Mouse (Mus musculus) forebrain, embryonic 13.5 days (tissue): ENCODE measurements around the gene Man2a1. TPM values are rescaled to one million over a fixed set of nuclear protein-coding genes. Genes with fewer than 3 reads are reported as not detected.

Source experiments
- ATAC-seq: fragments of 200-750 bp; cut with Nextera tagmentation; 2 replicates; pipeline ENCODE4 v1.8.0; 2017
- H3K27ac ChIP-seq: fragments of 300-500 bp; sonication (generic); 2 replicates; pipeline ENCODE4 v1.5.1; 2015; ENCODE audit warnings: inconsistent platforms, mild to moderate bottlenecking, moderate library complexity
- H3K27me3 ChIP-seq: fragments of 300-500 bp; sonication (generic); 2 replicates; pipeline ENCODE4 v1.6.1; 2015; ENCODE audit warnings: mild to moderate bottlenecking, inconsistent platforms
- H3K36me3 ChIP-seq: fragments of 300-500 bp; sonication (generic); 2 replicates; pipeline ENCODE4 v1.6.1; 2015; ENCODE audit warnings: mild to moderate bottlenecking, inconsistent platforms; ENCODE audit not compliant: poor library complexity, severe bottlenecking
- H3K4me1 ChIP-seq: fragments of 300-500 bp; sonication (generic); 2 replicates; pipeline ENCODE4 v1.6.1; 2015; ENCODE audit warnings: inconsistent platforms
- H3K4me2 ChIP-seq: fragments of 300-500 bp; sonication (generic); 2 replicates; pipeline ENCODE4 v1.6.1; 2015; ENCODE audit warnings: inconsistent platforms, mild to moderate bottlenecking, moderate library complexity
- H3K4me3 ChIP-seq: fragments of 300-500 bp; sonication (generic); 2 replicates; pipeline ENCODE4 v1.5.1; 2015; ENCODE audit warnings: mild to moderate bottlenecking, inconsistent platforms
- H3K9ac ChIP-seq: fragments of 300-500 bp; sonication (generic); 2 replicates; pipeline ENCODE4 v1.6.1; 2015; ENCODE audit warnings: mild to moderate bottlenecking, inconsistent platforms
- H3K9me3 ChIP-seq: fragments of 300-500 bp; sonication (generic); replicated peaks from 2 replicates; pipeline ENCODE4 v1.6.1; 2016; ENCODE audit warnings: inconsistent platforms
- WGBS: fragments of 180-500 bp; shearing (Covaris S2); methylation state at CpG from one replicate; pipeline ENCODE4 v1.1.7; 2015; 5-methylcytosine and 5-hydroxymethylcytosine counted together
- polyA plus RNA-seq: library from polyadenylated mRNA; unstranded; fragments of >200 nt; fragmentation: Nextera tagmentation; extraction: Ambion mirVana; gene quantifications from 2 replicates; pipeline ENCODE4 v1.2.1, GENCODE M21; 2015

Man2a1 gene
- polyA plus RNA-seq, 1 experiment from 2014 or later: 3.2 TPM

- H3K27ac ChIP-seq: no peak overlapping the region
- peaks cover 12% of the 10 kb centered on the region for H3K4me1 ChIP-seq
- 47% methylated on average over 2 of the region's 2 CpGs for WGBS
- no peaks in the 10 kb centered on the region for H3K36me3 ChIP-seq
- H3K27me3 ChIP-seq: no peaks in the 10 kb centered on the region
- H3K4me2 ChIP-seq: no peak overlapping the region
- H3K4me3 ChIP-seq: no peak overlapping the region
- no peak overlapping the region for H3K9ac ChIP-seq
- no peaks in the 10 kb centered on the region for H3K9me3 ChIP-seq
- ATAC-seq: no peak
Measured at GRCm38 (mm10) chr17:64681927-64682326, 81.4 kb downstream of the Man2a1 start.

GRCm38 (mm10) chr17:64684088-64684487 lies 83.6 kb downstream of the Man2a1 start:
- no peaks in the 10 kb centered on the region for H3K9me3 ChIP-seq
- no peak overlapping the region for H3K9ac ChIP-seq
- H3K36me3 ChIP-seq: no peaks in the 10 kb centered on the region
- no peak overlapping the region for H3K4me2 ChIP-seq
- H3K4me3 ChIP-seq: no peak overlapping the region
- no peaks in the 10 kb centered on the region for H3K4me1 ChIP-seq
- no peak for ATAC-seq
- no peak overlapping the region for H3K27ac ChIP-seq
- 96% methylated on average over 4 of the region's 4 CpGs for WGBS
- no peaks in the 10 kb centered on the region for H3K27me3 ChIP-seq

GRCm38 (mm10) chr17:64685216-64685903 lies 84.8 kb downstream of the Man2a1 start:
- WGBS: 88% methylated on average over 6 of the region's 6 CpGs
- H3K27me3 ChIP-seq: no peaks in the 10 kb centered on the region
- H3K4me3 ChIP-seq: no peak overlapping the region
- ATAC-seq: no peak
- H3K4me1 ChIP-seq: no peaks in the 10 kb centered on the region
- no peak overlapping the region for H3K4me2 ChIP-seq
- H3K9ac ChIP-seq: no peak overlapping the region
- H3K9me3 ChIP-seq: peaks cover 6% of the 10 kb centered on the region; the same call in 1 of the 2 replicates
- peaks cover 6% of the 10 kb centered on the region for H3K36me3 ChIP-seq
- no peak overlapping the region for H3K27ac ChIP-seq

- H3K36me3 ChIP-seq: peaks cover 14% of the 10 kb centered on the region
- H3K9me3 ChIP-seq: peaks cover 6% of the 10 kb centered on the region; the same call in 1 of the 2 replicates
- no peak overlapping the region for H3K4me3 ChIP-seq
- no peak overlapping the region for H3K9ac ChIP-seq
- no peak overlapping the region for H3K4me2 ChIP-seq
- ATAC-seq: no peak
- H3K4me1 ChIP-seq: no peaks in the 10 kb centered on the region
- no peak overlapping the region for H3K27ac ChIP-seq
- H3K27me3 ChIP-seq: no peaks in the 10 kb centered on the region
- 93% methylated on average over 3 of the region's 3 CpGs for WGBS
Measured at GRCm38 (mm10) chr17:64689614-64690013, 89.1 kb downstream of the Man2a1 start.

GRCm38 (mm10) chr17:64697277-64697831 lies 96.8 kb downstream of the Man2a1 start:
- 23% methylated on average over 10 of the region's 10 CpGs for WGBS
- peaks cover 20% of the 10 kb centered on the region for H3K4me1 ChIP-seq
- no peak overlapping the region for H3K4me3 ChIP-seq
- ATAC-seq: peak; percentile 82
- no peaks in the 10 kb centered on the region for H3K9me3 ChIP-seq
- H3K9ac ChIP-seq: no peak overlapping the region
- no peak overlapping the region for H3K27ac ChIP-seq
- 0 out of 2 replicates have a peak, but pooled peaks cover 4% of the 10 kb centered on the region for H3K27me3 ChIP-seq
- no peaks in the 10 kb centered on the region for H3K36me3 ChIP-seq
- no peak overlapping the region; the same call in 1 of the 2 replicates for H3K4me2 ChIP-seq

- H3K4me1 ChIP-seq: peaks cover 23% of the 10 kb centered on the region
- H3K4me3 ChIP-seq: no peak overlapping the region
- no peak overlapping the region for H3K9ac ChIP-seq
- no peak for ATAC-seq
- no peak overlapping the region for H3K27ac ChIP-seq
- WGBS: 77% methylated on average over 8 of the region's 8 CpGs
- H3K4me2 ChIP-seq: no peak overlapping the region
- H3K36me3 ChIP-seq: no peaks in the 10 kb centered on the region
- 0 out of 2 replicates have a peak, but pooled peaks cover 4% of the 10 kb centered on the region for H3K27me3 ChIP-seq
- no peaks in the 10 kb centered on the region for H3K9me3 ChIP-seq
Measured at GRCm38 (mm10) chr17:64698516-64698915, 98.0 kb downstream of the Man2a1 start.

GRCm38 (mm10) chr17:64703649-64704230 lies 103.2 kb downstream of the Man2a1 start:
- no peaks in the 10 kb centered on the region for H3K9me3 ChIP-seq
- 0 out of 2 replicates have a peak, but pooled peaks have one; percentile 43 for ATAC-seq
- no peak overlapping the region for H3K9ac ChIP-seq
- no peak overlapping the region for H3K27ac ChIP-seq
- 0 out of 2 replicates have a peak, but pooled peaks cover 4% of the 10 kb centered on the region for H3K27me3 ChIP-seq
- no peak overlapping the region for H3K4me3 ChIP-seq
- no peaks in the 10 kb centered on the region for H3K36me3 ChIP-seq
- peaks cover 15% of the 10 kb centered on the region for H3K4me1 ChIP-seq
- no peak overlapping the region for H3K4me2 ChIP-seq
- WGBS: 38% methylated on average over 4 of the region's 4 CpGs

- no peaks in the 10 kb centered on the region for H3K36me3 ChIP-seq
- no peaks in the 10 kb centered on the region for H3K9me3 ChIP-seq
- 88% methylated on average over 6 of the region's 6 CpGs for WGBS
- H3K4me3 ChIP-seq: no peak overlapping the region
- peaks cover 13% of the 10 kb centered on the region for H3K4me1 ChIP-seq
- ATAC-seq: no peak
- no peak overlapping the region for H3K4me2 ChIP-seq
- H3K9ac ChIP-seq: no peak overlapping the region
- H3K27me3 ChIP-seq: no peaks in the 10 kb centered on the region
- no peak overlapping the region for H3K27ac ChIP-seq
Measured at GRCm38 (mm10) chr17:64707529-64707928, 107.0 kb downstream of the Man2a1 start.

GRCm38 (mm10) chr17:64716318-64716717 lies 115.8 kb downstream of the Man2a1 start:
- WGBS: 72% methylated on average over 4 of the region's 4 CpGs

GRCm38 (mm10) chr17:64719760-64720159 lies 119.2 kb downstream of the Man2a1 start:
- Histone ChIP-seq H3K9me3 (no peaks in the 10 kb centered on the region), H3K4me3 (no peak overlapping the region), H3K4me1 (no peaks in the 10 kb centered on the region), H3K27me3 (no peaks in the 10 kb centered on the region), H3K27ac (no peak overlapping the region), H3K9ac (no peak overlapping the region), H3K36me3 (0 out of 2 replicates have a peak, but pooled peaks cover 4% of the 10 kb centered on the region), H3K4me2 (no peak overlapping the region)
- WGBS: 80% methylated on average over 5 of the region's 5 CpGs
- ATAC-seq: no peak

More at GRCm38 (mm10) chr17:64716318-64716717, 115.8 kb downstream of the Man2a1 start:
- no peak overlapping the region for H3K4me3 ChIP-seq
- H3K36me3 ChIP-seq: 0 out of 2 replicates have a peak, but pooled peaks cover 7% of the 10 kb centered on the region
- no peaks in the 10 kb centered on the region for H3K9me3 ChIP-seq
- no peaks in the 10 kb centered on the region for H3K4me1 ChIP-seq
- H3K9ac ChIP-seq: no peak overlapping the region
- H3K27ac ChIP-seq: peak overlapping the region; percentile 14; the same call in 1 of the 2 replicates
- no peak overlapping the region for H3K4me2 ChIP-seq
- H3K27me3 ChIP-seq: no peaks in the 10 kb centered on the region
- ATAC-seq: peak; percentile 67; the same call in 1 of the 2 replicates

GRCm38 (mm10) chr17:64721112-64721511 lies 120.6 kb downstream of the Man2a1 start:
- Histone ChIP-seq H3K36me3 (0 out of 2 replicates have a peak, but pooled peaks cover 4% of the 10 kb centered on the region), H3K4me2 (no peak overlapping the region), H3K9me3 (no peaks in the 10 kb centered on the region), H3K27me3 (no peaks in the 10 kb centered on the region), H3K9ac (no peak overlapping the region), H3K27ac (no peak overlapping the region), H3K4me3 (no peak overlapping the region), H3K4me1 (no peaks in the 10 kb centered on the region)
- 93% methylated on average over 5 of the region's 5 CpGs for WGBS
- no peak for ATAC-seq

- no peak overlapping the region for H3K27ac ChIP-seq
- no peak overlapping the region for H3K9ac ChIP-seq
Measured at GRCm38 (mm10) chr17:64723162-64723561, 122.6 kb downstream of the Man2a1 start.

More at GRCm38 (mm10) chr17:64723162-64723561, 122.6 kb downstream of the Man2a1 start:
- no peaks in the 10 kb centered on the region for H3K36me3 ChIP-seq
- H3K4me1 ChIP-seq: no peaks in the 10 kb centered on the region
- H3K4me3 ChIP-seq: no peak overlapping the region
- no peak overlapping the region for H3K4me2 ChIP-seq
- H3K27me3 ChIP-seq: no peaks in the 10 kb centered on the region
- 98% methylated on average over 1 of the region's 1 CpGs for WGBS
- no peaks in the 10 kb centered on the region for H3K9me3 ChIP-seq
- ATAC-seq: no peak
